Mouse (Mus musculus): ENCODE results near the gene Msh2. TPM values are rescaled to one million over a fixed set of nuclear protein-coding genes. Genes with fewer than 3 reads are reported as not detected.
"Not testable (repeated sequence)": the region's sequence is repeated elsewhere in the genome, so short reads cannot be mapped to it uniquely, and the experiment has no call there.

Msh2 gene
- polyA plus RNA-seq, 1 experiment from 2014 or later, result 99.7 TPM

- Histone ChIP-seq H3K4me2 (ENCODE audit: low read depth, low read length, severe bottlenecking) (no peak overlapping the region), H3K27me3 (ENCODE audit: control insufficient read depth, insufficient read depth, low read length) (peaks cover 8% of the 10 kb centered on the region), H3K4me1 (replicated peaks; ENCODE audit: control insufficient read depth, insufficient read depth, low read length) (no peaks in the 10 kb centered on the region), H3K9ac (ENCODE audit: low read length) (no peak overlapping the region), H3K36me3 (ENCODE audit: control insufficient read depth, insufficient read depth, low read length) (no peaks in the 10 kb centered on the region), H3K27ac (ENCODE audit: low read depth, low read length) (no peak overlapping the region), H3K4me3 (ENCODE audit: low read depth, low read length) (no peak overlapping the region), H3K9me3 (ENCODE audit: control insufficient read depth, low read length) (no peaks in the 10 kb centered on the region)
- ATAC-seq (replicated peaks; ENCODE audit: low FRiP score) (no peak), DNase-seq (ENCODE audit: low spot score) (no peak)
- 85% methylated on average over 8 of the region's 8 CpGs for WGBS
Observed at GRCm38 (mm10) chr17:87642744-87643143, 29.4 kb upstream of the Msh2 start.

GRCm38 (mm10) chr17:87655616-87656015 lies 16.5 kb upstream of the Msh2 start:
- not testable (repeated sequence) for H3K4me2 ChIP-seq (ENCODE audit: low read depth, low read length, severe bottlenecking); H3K27ac ChIP-seq (ENCODE audit: low read depth, low read length); H3K36me3 ChIP-seq (ENCODE audit: control insufficient read depth, insufficient read depth, low read length); H3K9ac ChIP-seq (ENCODE audit: low read length); H3K9me3 ChIP-seq (ENCODE audit: control insufficient read depth, low read length); H3K4me3 ChIP-seq (ENCODE audit: low read depth, low read length); DNase-seq (ENCODE audit: low spot score); H3K4me1 ChIP-seq (replicated peaks; ENCODE audit: control insufficient read depth, insufficient read depth, low read length); ATAC-seq (replicated peaks; ENCODE audit: low FRiP score); H3K27me3 ChIP-seq (ENCODE audit: control insufficient read depth, insufficient read depth, low read length)
- WGBS, result 93% methylated on average over 5 of the region's 5 CpGs

GRCm38 (mm10) chr17:87661958-87662573 lies 10.1 kb upstream of the Msh2 start:
- H3K9me3 ChIP-seq (ENCODE audit: control insufficient read depth, low read length); ATAC-seq (replicated peaks; ENCODE audit: low FRiP score); H3K27ac ChIP-seq (ENCODE audit: low read depth, low read length); H3K4me3 ChIP-seq (ENCODE audit: low read depth, low read length); H3K4me1 ChIP-seq (replicated peaks; ENCODE audit: control insufficient read depth, insufficient read depth, low read length); DNase-seq (ENCODE audit: low spot score); H3K36me3 ChIP-seq (ENCODE audit: control insufficient read depth, insufficient read depth, low read length); H3K27me3 ChIP-seq (ENCODE audit: control insufficient read depth, insufficient read depth, low read length); H3K9ac ChIP-seq (ENCODE audit: low read length); H3K4me2 ChIP-seq (ENCODE audit: low read depth, low read length, severe bottlenecking): not testable (repeated sequence)
- 86% methylated on average over 9 of the region's 9 CpGs for WGBS

- H3K9me3 ChIP-seq (ENCODE audit: control insufficient read depth, low read length), result no peaks in the 10 kb centered on the region
- H3K4me2 ChIP-seq (ENCODE audit: low read depth, low read length, severe bottlenecking), result no peak overlapping the region
- ATAC-seq (replicated peaks; ENCODE audit: low FRiP score) (no peak), DNase-seq (ENCODE audit: low spot score) (no peak)
- H3K36me3 ChIP-seq (ENCODE audit: control insufficient read depth, insufficient read depth, low read length), result no peaks in the 10 kb centered on the region
- no peak overlapping the region for H3K4me3 ChIP-seq (ENCODE audit: low read depth, low read length)
- no peak overlapping the region for H3K27ac ChIP-seq (ENCODE audit: low read depth, low read length)
- no peaks in the 10 kb centered on the region for H3K27me3 ChIP-seq (ENCODE audit: control insufficient read depth, insufficient read depth, low read length)
- no peak overlapping the region for H3K9ac ChIP-seq (ENCODE audit: low read length)
- no peaks in the 10 kb centered on the region for H3K4me1 ChIP-seq (replicated peaks; ENCODE audit: control insufficient read depth, insufficient read depth, low read length)
Observed at GRCm38 (mm10) chr17:87664238-87664637, 7.9 kb upstream of the Msh2 start.

GRCm38 (mm10) chr17:87665066-87665822 lies 6.9 kb upstream of the Msh2 start:
- H3K4me1 ChIP-seq (replicated peaks; ENCODE audit: control insufficient read depth, insufficient read depth, low read length), result no peaks in the 10 kb centered on the region
- no peaks in the 10 kb centered on the region for H3K27me3 ChIP-seq (ENCODE audit: control insufficient read depth, insufficient read depth, low read length)
- no peaks in the 10 kb centered on the region for H3K36me3 ChIP-seq (ENCODE audit: control insufficient read depth, insufficient read depth, low read length)
- H3K9me3 ChIP-seq (ENCODE audit: control insufficient read depth, low read length), result no peaks in the 10 kb centered on the region
- peak; percentile 69 for DNase-seq (ENCODE audit: low spot score)
- H3K4me3 ChIP-seq (ENCODE audit: low read depth, low read length), result no peak overlapping the region
- H3K4me2 ChIP-seq (ENCODE audit: low read depth, low read length, severe bottlenecking), result no peak overlapping the region
- no peak overlapping the region for H3K9ac ChIP-seq (ENCODE audit: low read length)
- no peak overlapping the region for H3K27ac ChIP-seq (ENCODE audit: low read depth, low read length)
- ATAC-seq (replicated peaks; ENCODE audit: low FRiP score), result no peak
- 77% methylated on average over 10 of the region's 10 CpGs for WGBS

- WGBS, result under 1% methylated on average over 54 of the region's 54 CpGs
- Histone ChIP-seq H3K9ac (ENCODE audit: low read length) (peak overlapping the region; percentile 84), H3K4me2 (ENCODE audit: low read depth, low read length, severe bottlenecking) (peak overlapping the region; percentile 90), H3K4me3 (ENCODE audit: low read depth, low read length) (peak overlapping the region; percentile 85), H3K27ac (ENCODE audit: low read depth, low read length) (peak overlapping the region; percentile 39; the same call in 1 of the 2 replicates), H3K27me3 (ENCODE audit: control insufficient read depth, insufficient read depth, low read length) (no peaks in the 10 kb centered on the region), H3K9me3 (ENCODE audit: control insufficient read depth, low read length) (no peaks in the 10 kb centered on the region), H3K4me1 (replicated peaks; ENCODE audit: control insufficient read depth, insufficient read depth, low read length) (no peaks in the 10 kb centered on the region; the same call in 1 of the 2 replicates), H3K36me3 (ENCODE audit: control insufficient read depth, insufficient read depth, low read length) (no peaks in the 10 kb centered on the region; the same call in 1 of the 2 replicates)
- ATAC-seq (replicated peaks; ENCODE audit: low FRiP score) (peak; percentile 63), DNase-seq (ENCODE audit: low spot score) (peak; percentile 58)
Observed at GRCm38 (mm10) chr17:87672677-87673286, 652 bp downstream of the Msh2 start.

- not testable (repeated sequence) for DNase-seq (ENCODE audit: low spot score); H3K4me1 ChIP-seq (replicated peaks; ENCODE audit: control insufficient read depth, insufficient read depth, low read length); H3K4me2 ChIP-seq (ENCODE audit: low read depth, low read length, severe bottlenecking); H3K9me3 ChIP-seq (ENCODE audit: control insufficient read depth, low read length); H3K36me3 ChIP-seq (ENCODE audit: control insufficient read depth, insufficient read depth, low read length); ATAC-seq (replicated peaks; ENCODE audit: low FRiP score); H3K27me3 ChIP-seq (ENCODE audit: control insufficient read depth, insufficient read depth, low read length); H3K4me3 ChIP-seq (ENCODE audit: low read depth, low read length); H3K9ac ChIP-seq (ENCODE audit: low read length); H3K27ac ChIP-seq (ENCODE audit: low read depth, low read length)
- 95% methylated on average over 1 of the region's 1 CpGs for WGBS
Observed at GRCm38 (mm10) chr17:87676916-87677474, 4.9 kb downstream of the Msh2 start.

GRCm38 (mm10) chr17:87677656-87678055 lies 5.5 kb downstream of the Msh2 start:
- no peak overlapping the region for H3K9ac ChIP-seq (ENCODE audit: low read length)
- H3K4me2 ChIP-seq (ENCODE audit: low read depth, low read length, severe bottlenecking), result no peak overlapping the region
- H3K27ac ChIP-seq (ENCODE audit: low read depth, low read length), result no peak overlapping the region
- DNase-seq (ENCODE audit: low spot score) (no peak), ATAC-seq (replicated peaks; ENCODE audit: low FRiP score) (no peak)
- H3K9me3 ChIP-seq (ENCODE audit: control insufficient read depth, low read length), result no peaks in the 10 kb centered on the region
- no peak overlapping the region for H3K4me3 ChIP-seq (ENCODE audit: low read depth, low read length)
- H3K4me1 ChIP-seq (replicated peaks; ENCODE audit: control insufficient read depth, insufficient read depth, low read length), result no peaks in the 10 kb centered on the region; the same call in 1 of the 2 replicates
- H3K27me3 ChIP-seq (ENCODE audit: control insufficient read depth, insufficient read depth, low read length), result no peaks in the 10 kb centered on the region
- 95% methylated on average over 8 of the region's 8 CpGs for WGBS
- H3K36me3 ChIP-seq (ENCODE audit: control insufficient read depth, insufficient read depth, low read length), result no peaks in the 10 kb centered on the region; the same call in 1 of the 2 replicates
